Mouse (Mus musculus) urinary bladder, postnatal 4 days (tissue): ENCODE results near the gene Fli1.

Experiments
- DNase-seq, 2 experiments: peaks; one replicate each; pipeline ENCODE4 v3.0.0; 2021 to 2022; ENCODE audit warnings: low spot score in 2 of 2

Gene Fli1

GRCm38 (mm10) chr9:32409060-32409961 lies 133.3 kb downstream of the Fli1 start:
- peak in 1 of 2 experiments; percentile 22 for DNase-seq

DNA sequence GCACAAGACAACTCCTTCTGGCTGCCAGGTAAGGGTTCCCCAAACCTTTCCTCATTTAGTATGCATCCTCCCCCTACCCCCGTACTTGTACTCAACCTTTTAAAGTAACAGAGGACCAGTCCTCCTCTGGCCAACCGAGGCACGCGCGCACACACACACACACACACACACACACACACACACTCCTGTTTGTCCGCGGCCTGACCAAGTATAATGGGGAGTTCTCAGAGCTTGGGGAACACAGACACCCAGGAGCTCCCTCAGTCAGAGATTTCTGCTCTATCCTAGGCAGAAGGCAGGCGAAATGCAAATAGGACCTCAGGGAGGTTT lies 134.0 kb downstream of the Fli1 start:
- no peak for DNase-seq

GRCm38 (mm10) chr9:32405191-32405925 lies 137.3 kb downstream of the Fli1 start:
- DNase-seq, result no peak

- peak in 1 of 2 experiments; percentile 41 for DNase-seq
Measured at GRCm38 (mm10) chr9:32400662-32401161, 141.9 kb downstream of the Fli1 start.

GRCm38 (mm10) chr9:32400212-32400611 lies 142.4 kb downstream of the Fli1 start:
- DNase-seq, result no peak

DNA sequence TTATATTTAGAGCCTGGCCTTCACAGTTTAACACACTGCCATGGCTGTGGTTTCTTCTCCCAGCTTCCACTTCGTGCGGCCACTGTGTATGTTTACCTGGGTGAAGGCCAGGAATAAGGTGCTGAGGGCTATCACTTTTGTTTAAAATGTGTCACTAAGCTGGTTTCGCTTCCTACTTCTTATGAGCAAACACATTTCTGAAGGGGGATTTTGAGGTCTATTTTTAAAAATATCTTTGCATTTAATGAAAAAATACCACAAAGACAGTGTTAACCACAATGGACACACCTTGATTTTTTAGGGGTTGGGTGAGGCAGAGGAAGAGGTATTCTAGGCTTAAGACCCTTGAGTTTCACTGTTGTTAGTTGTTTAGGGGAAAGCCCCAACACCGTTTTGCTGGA lies 147.9 kb downstream of the Fli1 start:
- DNase-seq, result no peak

GRCm38 (mm10) chr9:32392716-32393115 lies 149.9 kb downstream of the Fli1 start:
- DNase-seq, result no peak

- no peak for DNase-seq
Measured at GRCm38 (mm10) chr9:32391701-32392100, 151.0 kb downstream of the Fli1 start.

DNA sequence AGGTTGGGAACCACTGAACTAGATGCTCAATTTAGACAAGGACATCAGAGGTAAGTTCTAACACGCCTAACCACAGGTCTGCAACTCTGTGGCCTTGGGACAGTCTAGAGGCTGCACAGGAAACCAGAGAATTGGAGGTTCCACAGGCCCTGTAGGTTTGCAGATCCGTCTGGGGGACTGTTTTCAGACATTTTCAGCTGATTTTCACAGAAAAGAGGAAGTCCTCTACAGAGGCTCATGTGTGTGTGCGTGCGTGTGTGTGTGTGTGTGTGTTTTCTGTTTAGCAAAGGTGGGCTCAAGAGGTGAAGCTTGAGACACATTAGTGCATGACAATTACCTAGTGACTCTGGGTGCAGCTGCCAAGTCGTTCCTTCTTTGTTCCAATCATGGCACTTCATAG lies 151.6 kb downstream of the Fli1 start:
- DNase-seq, result no peak

- no peak for DNase-seq
Measured at GRCm38 (mm10) chr9:32388120-32388519, 154.5 kb downstream of the Fli1 start.

DNA sequence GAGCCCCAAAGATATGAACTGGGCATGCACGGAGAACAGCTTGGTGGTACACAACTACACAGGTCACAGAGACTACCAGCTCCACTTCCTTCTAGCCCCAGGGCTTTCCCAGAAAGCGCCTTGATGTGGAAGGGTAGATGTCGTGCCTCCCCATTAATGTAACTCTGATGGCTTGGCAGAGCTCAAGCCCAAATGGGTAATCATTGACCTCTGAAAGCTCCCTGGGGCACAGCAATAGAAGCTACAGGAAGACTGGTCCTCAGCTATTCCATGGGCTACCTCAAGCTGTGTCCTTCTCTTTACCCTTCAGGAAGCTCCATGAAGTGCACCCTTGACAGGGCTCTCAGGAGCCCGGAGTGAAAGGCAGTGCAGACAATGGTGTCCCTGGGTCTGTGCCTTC lies 157.8 kb downstream of the Fli1 start:
- no peak for DNase-seq

GRCm38 (mm10) chr9:32376863-32377590 lies 165.6 kb downstream of the Fli1 start:
- no peak for DNase-seq

DNA sequence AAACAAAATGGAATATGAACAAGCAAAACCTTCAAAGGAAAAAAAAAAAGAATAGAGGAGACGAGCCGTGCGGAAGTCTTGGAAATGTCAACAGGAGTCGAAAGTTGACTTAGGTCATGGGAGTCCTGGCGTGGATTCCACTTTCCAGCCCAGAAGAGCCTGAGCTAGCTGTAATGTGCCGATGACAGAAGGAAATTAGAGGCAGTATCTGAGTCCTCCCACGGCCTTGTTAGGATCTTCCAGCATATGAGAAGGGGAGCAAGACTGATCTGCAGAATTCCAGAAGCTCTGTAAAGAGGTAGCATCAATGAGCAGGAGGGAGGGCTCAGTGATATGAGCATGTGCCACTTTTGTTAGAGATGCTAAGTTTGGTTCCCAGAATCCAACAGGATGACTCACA lies 166.6 kb downstream of the Fli1 start:
- no peak for DNase-seq

GRCm38 (mm10) chr9:32373656-32374055 lies 169.0 kb downstream of the Fli1 start:
- no peak for DNase-seq
